ENCODE assay signal across 7 mouse cellular contexts in the genomic region with DNA sequence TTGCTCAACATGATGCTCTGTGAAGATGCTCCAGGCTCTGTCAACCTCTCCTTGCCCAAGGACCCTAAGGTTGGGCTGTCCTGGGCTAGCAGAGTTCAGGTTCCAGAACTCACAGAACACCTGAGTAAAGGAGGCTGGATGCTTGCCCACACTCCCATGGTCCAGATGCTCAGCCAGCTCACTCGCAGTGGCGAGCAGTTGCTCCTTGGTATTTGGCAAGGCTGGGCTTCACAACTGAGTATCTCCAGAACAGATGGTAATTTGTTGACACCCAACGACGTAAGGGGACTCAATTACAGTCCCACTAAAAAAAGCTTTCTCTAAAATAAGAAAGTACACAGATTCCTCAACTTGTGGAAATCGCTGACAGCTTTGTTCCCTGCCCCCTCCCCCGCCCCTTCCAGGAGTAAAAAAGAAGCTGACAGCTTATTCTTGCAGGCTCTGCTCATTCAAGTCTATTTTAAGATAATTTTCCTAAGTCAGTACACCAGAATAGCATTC.
DNase-seq lines count a peak whose midpoint lies in the region; TF ChIP-seq lines count a peak whose summit lies in the region.

No protein-coding gene starts in this region.

- DNase-seq in MN1 (ENCODE audit: low spot score), result peak; percentile 40
- DNase-seq in brain, embryonic 14.5 days (ENCODE audit: low read depth), result peak; percentile 72
- DNase-seq in frontal cortex, postnatal 36 days (ENCODE audit: low spot score in 2 of 2), result peak; percentile 70 to 84
- DNase-seq in layer of hippocampus, adult 18-20 months (ENCODE audit: low spot score in 2 of 2), result peak; percentile 57 to 70
- DNase-seq in thymus, adult 18-20 months, result no peak
- no peak for DNase-seq in adrenal gland, adult 8-10 months

- TF ChIP-seq POLR2A in brain, embryonic 14.5 days (IDR thresholded peaks at IDR 0.05; ENCODE audit: borderline replicate concordance, extremely low read depth, insufficient read depth, insufficient read length, poor library complexity, severe bottlenecking), result no peak

- no peak overlapping the region for H3K4me3 ChIP-seq in macrophage (ENCODE audit: inconsistent target)

- WGBS in macrophage (ENCODE audit: missing documents), result 40% methylated on average over 6 of the region's 6 CpGs

- H3K36me3 ChIP-seq in macrophage (ENCODE audit: inconsistent target), result no peaks in the 10 kb centered on the region

- peak overlapping the region; percentile 92 for H3K27ac ChIP-seq in macrophage

- TF ChIP-seq CTCF in brain, embryonic 14.5 days (IDR thresholded peaks at IDR 0.05; ENCODE audit: borderline replicate concordance, extremely low read depth, insufficient read depth, insufficient read length), result no peak

- H3K79me2 ChIP-seq in macrophage (ENCODE audit: inconsistent target), result no peaks in the 10 kb centered on the region

Comparison
In these comparisons a context has a peak if more than half of its experiments do, and no peak if none do; other contexts are left out.
1. DNase-seq: peak in MN1 (single experiment), brain, embryonic 14.5 days (single experiment), frontal cortex, postnatal 36 days (2 of 2) and layer of hippocampus, adult 18-20 months (2 of 2); none in thymus, adult 18-20 months (0 of 2) and adrenal gland, adult 8-10 months (single experiment).